Mouse (Mus musculus) hindbrain, embryonic 12.5 days (tissue): Measurements from ENCODE around the gene Gpatch2l. TPM values are rescaled to one million over a fixed set of nuclear protein-coding genes. Genes with fewer than 3 reads are reported as not detected.
A peak's percentile ranks its signal among the peaks of the same experiment; 100 is the strongest.

Source experiments
- ATAC-seq: fragments of 200-750 bp; cut with Nextera tagmentation; 2 replicates; pipeline ENCODE4 v1.8.0; 2017; ENCODE audit warnings: moderate TSS enrichment; ENCODE audit not compliant: low FRiP score
- H3K27ac ChIP-seq: fragments of 300-500 bp; sonication (generic); 2 replicates; pipeline ENCODE4 v1.5.1; 2016; ENCODE audit warnings: mild to moderate bottlenecking
- H3K27me3 ChIP-seq: fragments of 300-500 bp; sonication (generic); 2 replicates; pipeline ENCODE4 v1.6.1; 2016; ENCODE audit warnings: mild to moderate bottlenecking
- H3K36me3 ChIP-seq: fragments of 300-500 bp; sonication (generic); 2 replicates; pipeline ENCODE4 v1.6.1; 2016; ENCODE audit warnings: mild to moderate bottlenecking
- H3K4me1 ChIP-seq: fragments of 300-500 bp; sonication (generic); 2 replicates; pipeline ENCODE4 v1.6.1; 2016
- H3K4me2 ChIP-seq: fragments of 300-500 bp; sonication (generic); replicated peaks from 2 replicates; pipeline ENCODE4 v1.6.1; 2016; ENCODE audit warnings: mild to moderate bottlenecking
- H3K4me3 ChIP-seq: fragments of 300-500 bp; sonication (generic); 2 replicates; pipeline ENCODE4 v1.5.1; 2016; ENCODE audit warnings: mild to moderate bottlenecking
- H3K9ac ChIP-seq: fragments of 300-500 bp; sonication (generic); 2 replicates; pipeline ENCODE4 v1.6.1; 2016; ENCODE audit warnings: mild to moderate bottlenecking, moderate library complexity
- H3K9me3 ChIP-seq: fragments of 300-500 bp; sonication (generic); replicated peaks from 2 replicates; pipeline ENCODE4 v1.6.1; 2016; ENCODE audit warnings: mild to moderate bottlenecking
- WGBS: fragments of 180-500 bp; shearing (Covaris S2); methylation state at CpG from one replicate; pipeline ENCODE4 v1.1.7; 2016; 5-methylcytosine and 5-hydroxymethylcytosine counted together
- polyA plus RNA-seq: library from polyadenylated mRNA; unstranded; fragments of >200 nt; fragmentation: Nextera tagmentation; extraction: Ambion mirVana; gene quantifications from 2 replicates; pipeline ENCODE4 v1.2.1, GENCODE M21; 2016

The Gpatch2l gene
- polyA plus RNA-seq, 1 experiment from 2014 or later = 23.5 TPM

- Histone ChIP-seq H3K27me3 (no peaks in the 10 kb centered on the region), H3K9ac (no peak overlapping the region), H3K4me1 (no peaks in the 10 kb centered on the region), H3K36me3 (peaks cover under 1% of the 10 kb centered on the region; the same call in 1 of the 2 replicates), H3K9me3 (no peaks in the 10 kb centered on the region), H3K4me3 (no peak overlapping the region), H3K4me2 (no peak overlapping the region), H3K27ac (no peak overlapping the region)
- 81% methylated on average over 10 of the region's 10 CpGs for WGBS
- no peak for ATAC-seq
Observed at GRCm38 (mm10) chr12:86297450-86297849, 55.8 kb downstream of the Gpatch2l start.

GRCm38 (mm10) chr12:86302973-86303372, 61.3 kb downstream of the Gpatch2l start:
- ATAC-seq = no peak
- no peak overlapping the region for H3K4me3 ChIP-seq
- no peaks in the 10 kb centered on the region for H3K27me3 ChIP-seq
- no peak overlapping the region for H3K4me2 ChIP-seq
- no peaks in the 10 kb centered on the region for H3K9me3 ChIP-seq
- H3K36me3 ChIP-seq = no peaks in the 10 kb centered on the region
- no peaks in the 10 kb centered on the region; the same call in 1 of the 2 replicates for H3K4me1 ChIP-seq
- WGBS = 91% methylated on average over 10 of the region's 10 CpGs
- no peak overlapping the region for H3K27ac ChIP-seq
- H3K9ac ChIP-seq = no peak overlapping the region

- Histone ChIP-seq H3K4me3 (no peak overlapping the region), H3K27me3 (no peaks in the 10 kb centered on the region), H3K9me3 (no peaks in the 10 kb centered on the region), H3K4me2 (peak overlapping the region; percentile 33), H3K9ac (no peak overlapping the region), H3K4me1 (no peaks in the 10 kb centered on the region; the same call in 1 of the 2 replicates), H3K27ac (no peak overlapping the region), H3K36me3 (no peaks in the 10 kb centered on the region)
- WGBS = 54% methylated on average over 7 of the region's 7 CpGs
- no peak for ATAC-seq
Observed at GRCm38 (mm10) chr12:86305045-86305444, 63.4 kb downstream of the Gpatch2l start.

- H3K9me3 ChIP-seq = no peaks in the 10 kb centered on the region
- no peak for ATAC-seq
- 22% methylated on average over 15 of the region's 15 CpGs for WGBS
- H3K4me2 ChIP-seq = peak overlapping the region; percentile 33
- H3K4me1 ChIP-seq = no peaks in the 10 kb centered on the region; the same call in 1 of the 2 replicates
- no peak overlapping the region for H3K4me3 ChIP-seq
- H3K27me3 ChIP-seq = no peaks in the 10 kb centered on the region
- no peaks in the 10 kb centered on the region for H3K36me3 ChIP-seq
- H3K27ac ChIP-seq = no peak overlapping the region
- no peak overlapping the region for H3K9ac ChIP-seq
Observed at GRCm38 (mm10) chr12:86305635-86306243, 64.1 kb downstream of the Gpatch2l start.

- Histone ChIP-seq H3K36me3 (no peaks in the 10 kb centered on the region), H3K27me3 (no peaks in the 10 kb centered on the region), H3K4me1 (no peaks in the 10 kb centered on the region; the same call in 1 of the 2 replicates), H3K4me2 (no peak overlapping the region), H3K9me3 (no peaks in the 10 kb centered on the region), H3K27ac (no peak overlapping the region), H3K9ac (no peak overlapping the region), H3K4me3 (no peak overlapping the region)
- WGBS = 76% methylated on average over 10 of the region's 10 CpGs
- no peak for ATAC-seq
Observed at GRCm38 (mm10) chr12:86309474-86309873, 67.8 kb downstream of the Gpatch2l start.

GRCm38 (mm10) chr12:86309902-86310301, 68.2 kb downstream of the Gpatch2l start:
- no peaks in the 10 kb centered on the region; the same call in 1 of the 2 replicates for H3K4me1 ChIP-seq
- no peak overlapping the region for H3K4me2 ChIP-seq
- H3K27ac ChIP-seq = no peak overlapping the region
- no peaks in the 10 kb centered on the region for H3K36me3 ChIP-seq
- H3K9me3 ChIP-seq = no peaks in the 10 kb centered on the region
- no peak for ATAC-seq
- no peak overlapping the region for H3K9ac ChIP-seq
- 88% methylated on average over 4 of the region's 4 CpGs for WGBS
- no peak overlapping the region for H3K4me3 ChIP-seq
- H3K27me3 ChIP-seq = no peaks in the 10 kb centered on the region

GRCm38 (mm10) chr12:86320629-86321028, 79.0 kb downstream of the Gpatch2l start:
- ATAC-seq = no peak
- H3K4me3 ChIP-seq = no peak overlapping the region
- 18% methylated on average over 12 of the region's 12 CpGs for WGBS
- no peak overlapping the region for H3K27ac ChIP-seq
- H3K36me3 ChIP-seq = no peaks in the 10 kb centered on the region
- H3K4me1 ChIP-seq = 0 out of 2 replicates have a peak, but pooled peaks cover 3% of the 10 kb centered on the region
- no peaks in the 10 kb centered on the region for H3K9me3 ChIP-seq
- H3K27me3 ChIP-seq = peaks cover 14% of the 10 kb centered on the region; the same call in 1 of the 2 replicates
- H3K4me2 ChIP-seq = no peak overlapping the region
- H3K9ac ChIP-seq = no peak overlapping the region

- H3K36me3 ChIP-seq = no peaks in the 10 kb centered on the region
- peaks cover 3% of the 10 kb centered on the region; the same call in 1 of the 2 replicates for H3K4me1 ChIP-seq
- H3K9me3 ChIP-seq = no peaks in the 10 kb centered on the region
- H3K4me3 ChIP-seq = no peak overlapping the region
- H3K9ac ChIP-seq = no peak overlapping the region
- peaks cover 9% of the 10 kb centered on the region; the same call in 1 of the 2 replicates for H3K27me3 ChIP-seq
- no peak for ATAC-seq
- 24% methylated on average over 3 of the region's 3 CpGs for WGBS
- no peak overlapping the region for H3K4me2 ChIP-seq
- no peak overlapping the region for H3K27ac ChIP-seq
Observed at GRCm38 (mm10) chr12:86324297-86324696, 82.6 kb downstream of the Gpatch2l start.

GRCm38 (mm10) chr12:86329813-86330212, 88.2 kb downstream of the Gpatch2l start:
- H3K4me1 ChIP-seq = peaks cover 10% of the 10 kb centered on the region
- no peaks in the 10 kb centered on the region for H3K36me3 ChIP-seq
- no peak for ATAC-seq
- H3K9ac ChIP-seq = no peak overlapping the region
- no peaks in the 10 kb centered on the region for H3K27me3 ChIP-seq
- no peak overlapping the region for H3K4me3 ChIP-seq
- no peak overlapping the region for H3K27ac ChIP-seq
- no peaks in the 10 kb centered on the region for H3K9me3 ChIP-seq
- 62% methylated on average over 4 of the region's 4 CpGs for WGBS
- H3K4me2 ChIP-seq = no peak overlapping the region

- peak; percentile 35; the same call in 1 of the 2 replicates for ATAC-seq
- 66% methylated on average over 9 of the region's 9 CpGs for WGBS
- Histone ChIP-seq H3K9ac (no peak overlapping the region), H3K4me2 (no peak overlapping the region; the same call in 1 of the 2 replicates), H3K9me3 (no peaks in the 10 kb centered on the region), H3K27me3 (no peaks in the 10 kb centered on the region), H3K36me3 (no peaks in the 10 kb centered on the region), H3K27ac (no peak overlapping the region), H3K4me1 (peaks cover 10% of the 10 kb centered on the region), H3K4me3 (no peak overlapping the region)
Observed at GRCm38 (mm10) chr12:86330684-86331083, 89.0 kb downstream of the Gpatch2l start.

- Histone ChIP-seq H3K9me3 (no peaks in the 10 kb centered on the region; the same call in 1 of the 2 replicates), H3K9ac (no peak overlapping the region), H3K27ac (no peak overlapping the region), H3K4me3 (no peak overlapping the region), H3K27me3 (no peaks in the 10 kb centered on the region), H3K4me1 (peaks cover 10% of the 10 kb centered on the region), H3K36me3 (no peaks in the 10 kb centered on the region), H3K4me2 (no peak overlapping the region; the same call in 1 of the 2 replicates)
- ATAC-seq = no peak
- 62% methylated on average over 10 of the region's 10 CpGs for WGBS
Observed at GRCm38 (mm10) chr12:86331248-86331647, 89.6 kb downstream of the Gpatch2l start.

GRCm38 (mm10) chr12:86336209-86336608, 94.6 kb downstream of the Gpatch2l start:
- no peak for ATAC-seq
- Histone ChIP-seq H3K4me1 (peaks cover 11% of the 10 kb centered on the region; the same call in 1 of the 2 replicates), H3K4me2 (no peak overlapping the region), H3K27ac (no peak overlapping the region), H3K4me3 (no peak overlapping the region), H3K27me3 (peaks cover 6% of the 10 kb centered on the region), H3K9me3 (no peaks in the 10 kb centered on the region; the same call in 1 of the 2 replicates), H3K36me3 (no peaks in the 10 kb centered on the region), H3K9ac (no peak overlapping the region)
- WGBS = 92% methylated on average over 3 of the region's 3 CpGs

GRCm38 (mm10) chr12:86336887-86337286, 95.2 kb downstream of the Gpatch2l start:
- H3K4me3 ChIP-seq = no peak overlapping the region
- peaks cover 6% of the 10 kb centered on the region for H3K27me3 ChIP-seq
- H3K4me1 ChIP-seq = peaks cover 7% of the 10 kb centered on the region; the same call in 1 of the 2 replicates
- no peaks in the 10 kb centered on the region; the same call in 1 of the 2 replicates for H3K9me3 ChIP-seq
- no peak overlapping the region for H3K4me2 ChIP-seq
- H3K36me3 ChIP-seq = no peaks in the 10 kb centered on the region
- no peak for ATAC-seq
- 48% methylated on average over 7 of the region's 7 CpGs for WGBS
- H3K9ac ChIP-seq = no peak overlapping the region
- H3K27ac ChIP-seq = no peak overlapping the region
